Mouse (Mus musculus): ENCODE measurements around the gene Gucy1b2.
A peak's percentile ranks its signal among the peaks of the same experiment; 100 is the strongest.

The Gucy1b2 gene

DNA sequence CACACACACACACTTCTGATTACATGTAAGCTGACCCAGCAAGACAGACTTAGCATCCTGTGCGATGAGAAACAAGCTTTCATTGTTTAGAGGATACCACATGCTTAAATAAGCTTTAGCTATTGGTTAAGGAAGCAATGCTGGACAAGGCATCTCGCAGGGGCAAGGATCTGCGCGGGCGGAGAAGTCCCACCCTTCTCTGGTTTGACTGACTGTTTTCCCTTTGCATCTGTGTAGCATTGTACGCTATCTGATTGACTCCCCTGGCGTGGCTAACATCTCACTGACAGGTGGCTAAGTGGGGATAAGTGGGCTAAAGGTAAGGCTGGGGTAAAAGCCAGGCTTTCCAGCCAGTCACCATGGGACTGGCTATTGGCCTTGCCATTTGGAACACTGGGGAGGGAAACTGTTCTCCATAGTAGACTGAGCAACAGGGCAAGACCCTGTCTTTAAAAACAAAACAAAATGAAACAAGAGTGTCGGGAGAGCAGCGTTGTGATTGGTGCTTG, at the start of gene Gucy1b2:
TSS of gene Gucy1b2 (minus strand) at position 51 of the 509 bp plus-strand sequence.
- no peak for DNase-seq (ENCODE audit: low read depth)

DNA sequence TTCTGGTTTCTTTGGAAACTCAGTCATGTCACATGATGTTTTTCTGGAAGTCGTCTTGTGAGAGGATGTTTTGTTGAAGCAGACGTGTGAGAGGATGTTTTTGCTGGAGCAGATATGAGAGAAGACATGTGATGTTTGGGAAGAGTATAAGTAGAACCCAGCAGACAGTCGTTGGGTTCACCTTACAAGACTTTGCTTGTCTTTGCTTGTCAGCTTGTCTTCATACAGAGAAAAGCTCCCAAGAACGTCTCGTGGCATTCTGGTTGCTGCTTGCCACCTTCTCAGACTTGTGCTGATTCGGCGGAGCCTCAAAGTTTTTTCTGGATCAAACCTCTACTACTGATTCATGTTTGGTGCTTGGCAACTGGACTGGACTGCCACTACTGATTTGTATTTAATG, 41.3 kb upstream of the Gucy1b2 start:
- DNase-seq (ENCODE audit: low read depth): no peak

DNA sequence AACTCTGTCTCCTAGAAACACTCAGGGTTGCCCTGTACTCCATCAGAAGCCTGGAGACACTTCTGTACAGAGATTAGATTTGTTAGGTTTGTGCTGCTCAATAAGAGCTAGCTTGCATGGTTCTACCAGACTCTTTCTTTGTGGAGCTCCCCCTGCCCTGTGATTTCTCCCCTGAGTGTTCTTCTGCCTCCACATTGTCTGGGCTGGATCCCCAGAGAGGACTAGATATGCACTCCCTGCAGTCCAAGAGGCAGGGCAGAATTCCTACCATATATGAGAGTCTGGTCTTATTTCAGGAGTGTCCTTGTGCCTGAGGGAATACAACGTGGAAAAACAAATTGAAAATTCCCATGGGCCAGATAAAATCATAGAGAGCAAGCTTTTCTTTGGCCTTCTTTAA, 40.4 kb upstream of the Gucy1b2 start:
- no peak for DNase-seq (ENCODE audit: low read depth)

- no peak for DNase-seq (ENCODE audit: low read depth)
These were observed 37.4 kb upstream of the Gucy1b2 start for GRCm38 (mm10) chr14:62493456-62493855.

DNA sequence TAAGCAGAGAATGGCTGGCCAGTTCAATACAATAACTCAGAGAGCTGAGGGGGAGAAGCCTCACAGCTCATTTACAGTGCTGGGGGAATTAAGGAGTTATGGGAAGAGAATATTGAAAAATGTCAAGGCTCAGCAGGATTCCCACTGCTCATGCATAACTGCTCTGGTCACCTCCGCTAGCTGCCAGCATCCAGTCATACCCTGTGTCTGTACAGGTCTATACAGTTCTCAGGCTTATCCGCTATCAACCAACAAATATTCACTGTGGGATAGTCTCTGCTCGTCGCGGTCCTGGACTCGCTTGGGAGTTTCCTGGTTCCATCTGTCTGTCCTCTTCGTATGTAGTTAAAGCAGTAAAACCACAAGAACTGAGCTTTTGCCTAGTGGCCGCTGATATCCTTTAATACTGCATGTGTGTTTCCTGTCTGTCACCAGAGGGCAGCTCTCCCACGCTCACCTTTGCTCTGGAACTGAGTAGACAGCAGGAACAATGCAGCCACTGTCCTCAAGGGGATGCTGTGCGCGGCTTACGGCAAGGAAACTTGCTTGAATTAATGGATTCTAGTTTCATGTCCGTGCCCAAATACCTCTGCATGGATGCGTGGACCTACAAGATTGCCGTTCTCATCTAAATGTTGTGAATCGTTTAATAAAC, 36.2 kb upstream of the Gucy1b2 start:
- DNase-seq (ENCODE audit: low read depth): peak; percentile 34

DNA sequence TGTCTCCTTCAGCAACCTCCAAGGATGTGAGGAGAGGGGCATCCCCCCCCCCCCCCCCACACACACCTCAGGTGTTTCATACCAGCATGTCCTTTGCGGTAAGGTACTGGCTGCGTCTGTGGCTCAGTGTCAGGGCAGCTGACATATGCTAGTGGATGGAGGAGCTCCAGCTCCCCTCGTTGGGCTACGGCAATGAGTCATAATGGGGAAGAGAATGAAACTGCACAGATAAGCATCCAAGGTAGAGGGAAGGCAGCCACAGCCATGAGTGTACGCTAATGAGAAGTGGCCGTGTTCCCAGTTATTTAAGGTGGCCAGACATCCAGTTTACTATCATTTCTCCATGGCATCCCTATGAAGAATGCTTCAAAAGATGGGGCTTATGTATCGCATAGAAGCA, 32.2 kb upstream of the Gucy1b2 start:
- no peak for DNase-seq (ENCODE audit: low read depth)

DNA sequence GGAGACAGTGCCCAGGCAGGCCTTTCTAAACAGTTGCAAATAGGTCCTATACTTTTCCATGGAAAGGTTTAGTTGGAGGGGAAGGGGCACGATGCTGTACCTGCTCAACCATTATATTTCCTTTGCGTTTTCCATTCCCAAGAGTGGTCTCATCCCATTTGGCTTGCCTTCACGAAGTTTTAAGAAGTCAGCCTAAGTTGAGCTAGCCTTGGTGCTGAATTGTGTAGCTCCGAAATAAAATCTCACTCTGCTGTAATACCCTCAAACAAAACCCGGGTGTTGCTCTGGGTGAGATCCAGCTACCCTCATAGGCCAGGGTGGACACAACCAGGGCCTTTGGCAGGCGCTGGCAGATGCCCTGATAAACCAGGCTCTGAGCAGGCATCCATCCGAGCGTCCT, 25.3 kb upstream of the Gucy1b2 start:
- DNase-seq (ENCODE audit: low read depth): no peak

GRCm38 (mm10) chr14:62479395-62479794, 23.3 kb upstream of the Gucy1b2 start:
- no peak for DNase-seq (ENCODE audit: low read depth)

- no peak for DNase-seq (ENCODE audit: low read depth)
These were observed 18.4 kb upstream of the Gucy1b2 start for GRCm38 (mm10) chr14:62474481-62474880.

DNA sequence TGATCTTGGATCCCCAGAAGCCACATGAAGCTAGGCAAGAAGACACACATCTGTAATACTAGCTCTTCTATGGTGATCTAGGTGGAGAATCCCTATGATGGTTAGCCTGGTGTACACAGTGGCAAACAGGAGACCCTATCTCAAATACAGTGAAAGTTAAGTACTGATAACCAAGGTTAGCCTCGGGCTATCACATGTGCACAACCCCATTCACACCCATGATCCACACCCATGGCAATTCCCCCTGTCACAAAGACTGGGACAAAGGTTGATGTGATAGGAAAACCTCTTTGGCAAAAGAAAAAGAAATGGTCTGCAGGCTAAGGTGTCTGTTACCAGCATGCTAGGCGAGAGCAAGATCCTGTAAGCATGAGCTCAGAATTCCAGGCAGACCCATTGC, 16.0 kb upstream of the Gucy1b2 start:
- no peak for DNase-seq (ENCODE audit: low read depth)

DNA sequence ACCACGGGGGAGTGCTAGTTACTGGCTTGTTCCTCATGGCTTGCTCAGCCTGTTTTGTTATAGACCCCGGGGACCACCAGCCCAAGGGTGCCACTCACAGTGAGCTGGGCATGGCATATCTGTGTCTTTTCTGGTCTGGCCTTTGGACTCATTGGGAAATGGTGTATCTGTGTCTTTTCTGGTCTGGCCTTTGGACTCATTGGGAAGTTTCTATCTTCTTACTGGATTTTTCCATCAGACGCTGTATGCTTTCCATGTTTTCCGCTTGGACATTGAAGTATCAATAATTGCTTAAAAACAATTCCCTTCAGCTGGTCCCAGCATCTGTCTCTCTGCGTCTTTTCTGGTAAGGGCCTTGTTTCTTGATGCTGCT, 12.7 kb upstream of the Gucy1b2 start:
- DNase-seq (ENCODE audit: low read depth): no peak

GRCm38 (mm10) chr14:62468119-62468752, 12.1 kb upstream of the Gucy1b2 start:
- no peak for DNase-seq (ENCODE audit: low read depth)

DNA sequence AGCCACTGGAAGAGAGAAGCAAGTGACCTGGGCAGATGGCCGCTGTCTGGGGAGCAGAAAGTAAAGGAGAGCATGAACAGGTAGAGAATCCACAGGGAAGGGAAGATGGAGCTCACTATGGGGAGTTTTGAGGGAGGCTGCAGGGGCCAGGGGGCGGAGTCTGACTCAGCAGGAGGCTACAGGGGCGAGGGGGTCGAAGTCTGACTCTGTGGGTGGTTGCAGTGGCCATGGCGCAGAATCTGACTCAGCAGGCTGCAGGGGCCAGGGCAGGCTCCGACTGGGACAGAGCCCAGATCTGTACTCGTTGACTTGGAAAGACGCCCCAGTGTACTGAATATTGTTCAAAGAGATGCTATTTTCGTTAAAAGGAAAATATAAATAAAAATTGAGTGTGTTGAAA, 8.9 kb upstream of the Gucy1b2 start:
- DNase-seq (ENCODE audit: low read depth): no peak

GRCm38 (mm10) chr14:62459541-62459940, 3.5 kb upstream of the Gucy1b2 start:
- DNase-seq (ENCODE audit: low read depth): no peak

DNA sequence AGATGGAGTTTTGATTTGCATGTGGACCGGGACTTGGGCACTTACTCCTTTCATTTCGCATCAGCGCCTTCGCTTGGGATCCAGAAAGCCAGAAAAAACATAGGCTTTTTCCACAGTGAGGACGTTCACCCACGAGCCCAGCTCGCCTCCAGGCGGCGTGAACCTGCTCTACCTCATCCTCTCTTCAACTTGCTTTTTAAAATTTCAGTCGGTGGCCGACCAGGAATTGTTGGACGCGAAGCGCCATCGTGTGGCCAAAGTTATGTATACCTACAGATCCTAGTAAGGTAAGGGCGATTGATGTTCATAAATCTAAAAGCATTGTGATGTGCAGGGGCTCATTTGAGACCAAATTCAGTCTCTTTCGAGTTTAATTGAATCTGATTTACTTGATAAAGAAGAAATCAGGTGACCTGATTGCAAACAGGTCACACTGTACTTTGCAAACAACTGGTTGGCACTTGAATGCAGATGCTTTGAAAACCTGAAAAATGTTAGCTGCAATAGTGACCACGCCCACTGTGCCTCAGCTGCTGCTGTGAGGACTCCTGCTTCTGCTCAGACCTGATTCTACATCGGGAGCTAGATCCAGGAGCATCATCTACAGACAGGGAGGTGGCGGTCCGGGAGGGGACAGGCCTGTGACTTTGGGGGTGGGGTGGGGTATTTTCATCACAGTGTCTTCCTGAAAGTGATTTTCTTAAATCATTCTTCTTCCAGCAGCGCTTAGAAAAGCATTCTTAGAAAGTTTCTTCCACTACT, 1.5 kb upstream of the Gucy1b2 start:
- peak; percentile 70 for DNase-seq (ENCODE audit: low read depth)

DNA sequence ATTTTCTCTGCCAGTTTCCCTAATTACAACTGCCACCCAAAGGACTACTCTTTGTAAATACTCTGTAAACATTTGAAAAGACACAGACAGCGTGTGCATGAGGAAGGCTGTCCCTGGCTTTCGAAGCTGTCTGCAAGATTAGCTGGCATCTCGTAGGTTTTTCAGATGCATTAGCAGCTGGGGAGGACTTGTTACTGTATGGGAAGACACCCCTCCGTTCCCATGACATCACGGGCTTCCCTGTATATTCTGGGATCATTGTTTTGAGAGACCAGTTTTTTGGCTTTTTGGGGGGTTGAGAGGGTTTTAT, 564 bp downstream of the Gucy1b2 start:
- no peak for DNase-seq (ENCODE audit: low read depth)

GRCm38 (mm10) chr14:62454760-62455569, 1.1 kb downstream of the Gucy1b2 start:
- no peak for DNase-seq (ENCODE audit: low read depth)

GRCm38 (mm10) chr14:62454136-62454535, 2.0 kb downstream of the Gucy1b2 start:
- DNase-seq (ENCODE audit: low read depth): no peak

- no peak for DNase-seq (ENCODE audit: low read depth)
These were observed 2.8 kb downstream of the Gucy1b2 start for GRCm38 (mm10) chr14:62453276-62453675.

DNA sequence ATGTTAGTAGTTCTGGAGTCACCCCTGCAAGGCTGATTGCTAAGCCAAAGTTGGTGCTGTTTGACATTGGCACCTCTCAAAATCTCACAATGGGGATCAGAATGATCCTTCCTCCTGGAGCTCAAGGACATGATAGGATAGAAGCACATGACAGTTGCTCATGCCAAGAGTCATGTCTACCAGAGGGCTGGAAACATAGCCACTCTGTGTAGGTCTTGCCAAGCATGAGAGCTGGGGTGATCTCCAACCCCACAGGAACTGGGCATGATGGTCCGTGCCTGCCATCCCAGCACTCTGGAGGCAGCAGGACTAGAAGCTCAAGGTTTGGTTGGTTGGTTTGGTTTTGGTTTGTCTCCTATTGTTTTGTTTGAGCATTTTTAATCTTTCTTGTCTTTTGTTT, 5.4 kb downstream of the Gucy1b2 start:
- DNase-seq (ENCODE audit: low read depth): no peak

GRCm38 (mm10) chr14:62447214-62447548, 8.9 kb downstream of the Gucy1b2 start:
- DNase-seq (ENCODE audit: low read depth): no peak

DNA sequence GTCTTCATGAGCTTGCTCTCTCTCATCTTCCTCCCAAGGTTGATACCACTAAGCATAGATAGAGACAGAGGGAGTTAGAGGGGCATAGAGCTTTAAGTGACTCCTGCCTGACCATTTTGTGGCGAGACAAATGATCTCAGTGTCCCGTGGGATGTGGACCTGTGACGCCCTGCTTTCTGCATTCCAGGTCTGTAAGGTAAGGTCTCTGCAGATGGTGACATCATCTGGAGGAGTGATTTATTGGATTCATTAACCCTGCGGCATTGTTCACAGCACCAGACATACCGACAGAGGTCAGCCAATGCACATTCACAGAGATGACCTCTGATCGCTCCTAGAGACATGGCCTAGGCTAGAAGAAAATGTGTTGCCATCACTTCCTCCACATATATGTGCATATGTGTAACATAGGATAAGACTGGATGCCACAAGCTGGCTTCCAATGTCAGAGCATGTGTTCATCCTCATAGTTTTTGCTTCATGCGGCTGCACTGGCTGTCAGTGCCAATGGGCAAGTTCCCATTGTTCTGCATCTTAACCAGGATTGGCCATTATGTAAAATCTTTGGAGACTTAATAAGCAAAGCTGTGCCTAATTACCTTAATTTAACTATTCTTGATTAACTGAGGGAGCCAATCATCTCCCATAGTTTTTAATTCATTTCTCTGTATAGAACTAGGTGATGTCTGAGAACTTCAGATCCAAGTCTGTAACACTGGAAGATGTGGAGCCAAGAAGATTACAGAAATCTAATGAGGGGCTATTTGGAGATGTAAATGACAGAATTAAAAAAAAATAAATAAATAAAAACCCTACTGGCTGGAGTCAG, 9.5 kb downstream of the Gucy1b2 start:
- no peak for DNase-seq (ENCODE audit: low read depth)

Data from c-Kit-positive CD71-negative TER-119-negative erythroid progenitor cells, embryonic 14.5 days (primary cell).